Mouse (Mus musculus) ES-Bruce4 (cell line): ENCODE measurements around the gene Gpc5.

Experiments
- CTCF ChIP-seq: IDR thresholded peaks from one replicate; pipeline ENCODE4 v1.8.1; 2011; ENCODE audit warnings: low read depth, low read length
- POLR2A ChIP-seq: IDR thresholded peaks from one replicate; pipeline ENCODE4 v1.8.1; 2011; ENCODE audit warnings: low read length; ENCODE audit not compliant: insufficient read depth

- TF ChIP-seq POLR2A (no peak), CTCF (no peak)
Measured at GRCm38 (mm10) chr14:116208581-116208980, 1116.6 kb downstream of the Gpc5 start.
